Mouse (Mus musculus) lung, adult 2 months (tissue): ENCODE measurements around the gene Slc12a7.

ENCODE experiments used
- CTCF ChIP-seq: fragments of 200-500 bp; IDR thresholded peaks from 2 replicates; pipeline ENCODE4 v1.5.1; 2011; ENCODE audit warnings: mild to moderate bottlenecking, low read length, control low read depth; ENCODE audit not compliant: insufficient read depth
- POLR2A ChIP-seq: fragments of 200-500 bp; IDR thresholded peaks from 2 replicates; pipeline ENCODE4 v1.6.1; 2011; ENCODE audit warnings: low read depth, mild to moderate bottlenecking, control low read depth, low read length, borderline replicate concordance; ENCODE audit errors: extremely low read depth

GRCm38 (mm10) chr13:73777578-73777977, 44.7 kb downstream of the Slc12a7 start:
- no peak for TF ChIP-seq POLR2A
- no peak for TF ChIP-seq CTCF
